Comparison of ENCODE assay signal across 17 mouse cellular contexts in genomic region chr7:118691287-118691686, GRCm38 (mm10).
"Had no signal": no experiment of that assay in that cellular context is flagged by ENCODE, and none has a peak within 500 bp of the region (broad histone marks: within the 10 kb centered on the region; RNA-seq: fewer than 3 reads in every experiment).

No protein-coding gene starts in this region.

- DNase-seq: kidney, adult 11 months; kidney, adult 8-10 months; kidney, postnatal 10 days; kidney, postnatal 4 days; layer of hippocampus, postnatal 36 days; liver; lung, adult 18-20 months; lung, postnatal 10 days; lung, postnatal 36 days; retina, postnatal 1 day; right cerebral cortex, postnatal 14 days; right cerebral cortex, postnatal 4 days; thymus, adult 18-20 months; thymus, postnatal 36 days had no signal

- ATAC-seq: liver, embryonic 12.5 days; midbrain, embryonic 13.5 days; midbrain, embryonic 16.5 days had no signal
